Mouse (Mus musculus) cortical plate, adult 2 months (tissue): ENCODE measurements around the gene Gm45233.

Experiments used
- CTCF ChIP-seq: fragments of 200-500 bp; IDR thresholded peaks from 2 replicates; pipeline ENCODE4 v1.5.1; 2011; ENCODE audit warnings: mild to moderate bottlenecking, control low read depth, low read length; ENCODE audit not compliant: insufficient read depth; ENCODE audit errors: extremely low read depth
- POLR2A ChIP-seq: fragments of 200-500 bp; IDR thresholded peaks from 2 replicates; pipeline ENCODE4 v1.6.1; 2011; ENCODE audit warnings: mild to moderate bottlenecking, low read length, control low read depth; ENCODE audit not compliant: insufficient read depth; ENCODE audit errors: extremely low read depth

DNA sequence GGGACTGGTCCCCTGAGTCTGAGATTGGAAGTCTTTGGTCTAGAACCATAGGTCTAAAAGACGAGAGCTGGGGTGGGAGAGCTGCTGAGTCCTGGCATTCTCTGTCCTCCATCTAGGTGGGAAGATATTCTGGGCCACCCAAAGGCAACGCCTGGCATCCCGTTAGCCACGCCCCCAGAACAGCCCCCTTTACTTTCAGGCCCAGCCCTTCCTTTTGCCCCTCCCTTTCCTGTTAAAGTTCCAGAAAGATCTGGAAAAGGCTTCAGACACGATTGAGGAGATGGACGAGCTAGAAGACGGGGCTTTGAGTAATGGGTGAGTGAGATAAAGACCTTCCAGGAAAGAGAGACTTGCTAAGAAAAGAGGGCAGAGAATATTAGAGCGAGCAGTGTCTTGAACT lies 16.5 kb upstream of the Gm45233 start, which contains the start of gene Lim2:
- TF ChIP-seq CTCF (no peak), POLR2A (no peak)
